Mouse (Mus musculus): Measurements from ENCODE around the gene Rps6ka1. TPM values are rescaled to one million over a fixed set of nuclear protein-coding genes. Genes with fewer than 3 reads are reported as not detected.
"Not testable (repeated sequence)": the region's sequence is repeated elsewhere in the genome, so short reads cannot be mapped to it uniquely, and the experiment has no call there.

Gene Rps6ka1
- polyA plus RNA-seq, 1 experiment from 2014 or later, result 35.6 TPM

DNA sequence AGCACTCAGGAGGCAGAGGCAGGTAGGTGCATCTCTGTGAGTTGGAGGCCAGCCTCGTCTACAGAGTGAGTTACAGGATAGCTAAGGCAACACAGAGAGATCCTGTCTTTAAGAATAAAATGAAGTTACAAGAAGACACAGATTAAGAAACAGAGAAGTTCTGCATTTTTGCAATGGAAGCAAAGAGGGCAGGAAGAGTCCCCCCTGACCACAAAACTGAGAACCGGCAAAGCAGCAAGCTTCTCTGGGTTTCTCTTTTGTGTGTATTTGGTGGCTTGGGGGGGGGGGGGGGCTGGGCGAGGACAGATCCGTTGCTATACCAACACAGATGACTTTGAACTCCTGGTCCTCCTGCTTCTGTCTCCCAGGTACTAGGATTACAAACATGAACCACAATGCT lies 19.5 kb upstream of the Rps6ka1 start:
- ATAC-seq (ENCODE audit: insufficient number of reproducible peaks, low FRiP score, low TSS enrichment, low read depth), result no peak
- Histone ChIP-seq H3K27me3 (no peaks in the 10 kb centered on the region), H3K4me2 (no peak overlapping the region), H3K36me3 (no peaks in the 10 kb centered on the region), H3K4me3 (no peak overlapping the region), H3K27ac (no peak overlapping the region), H3K9ac (no peak overlapping the region), H3K4me1 (peaks cover 9% of the 10 kb centered on the region), H3K9me3 (no peaks in the 10 kb centered on the region)
- WGBS, result 69% methylated on average over 4 of the region's 4 CpGs

DNA sequence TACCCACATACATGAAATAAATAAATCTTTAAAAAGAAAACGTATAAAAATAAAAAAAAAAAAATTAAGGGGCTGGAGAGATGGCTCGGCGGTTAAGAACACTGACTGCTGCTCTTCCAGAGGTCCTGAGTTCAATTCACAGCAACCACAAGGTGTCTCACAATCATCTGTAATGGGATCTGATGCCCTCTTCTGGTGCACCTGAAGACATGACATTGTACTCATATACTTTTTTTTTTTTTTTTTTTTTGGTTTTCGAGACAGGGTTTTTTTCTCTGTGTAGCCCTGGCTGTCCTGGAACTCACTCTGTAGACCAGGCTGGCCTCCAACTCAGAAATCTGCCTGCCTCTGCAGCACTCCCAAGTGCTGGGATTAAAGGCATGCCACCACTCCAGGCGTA lies 18.7 kb upstream of the Rps6ka1 start:
- H3K27me3 ChIP-seq; H3K9me3 ChIP-seq; ATAC-seq (ENCODE audit: insufficient number of reproducible peaks, low FRiP score, low TSS enrichment, low read depth); H3K4me2 ChIP-seq; H3K27ac ChIP-seq; H3K9ac ChIP-seq; H3K36me3 ChIP-seq; H3K4me3 ChIP-seq; H3K4me1 ChIP-seq: not testable (repeated sequence)
- whole genome bisulfite sequencing, result 85% methylated on average over 5 of the region's 5 CpGs

DNA sequence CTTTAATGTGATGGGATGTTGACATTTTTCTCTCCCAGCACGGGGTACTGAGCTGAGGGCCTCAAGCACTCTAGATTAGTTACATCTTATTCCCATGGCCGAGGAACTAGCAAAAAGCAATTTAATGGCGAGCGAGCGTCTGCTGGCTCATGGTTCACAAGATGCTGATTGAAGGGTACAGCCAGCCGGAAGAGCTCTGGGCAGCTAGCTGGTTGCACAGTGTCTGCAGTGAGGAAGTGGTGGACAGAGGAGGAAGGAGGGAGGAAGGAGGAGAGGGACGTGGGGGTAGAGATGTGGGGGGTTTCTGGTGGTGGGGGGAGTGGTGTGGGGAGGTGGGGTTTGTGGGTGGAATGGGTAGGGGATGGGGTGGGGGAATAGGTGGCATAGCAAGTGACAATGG lies 17.6 kb upstream of the Rps6ka1 start:
- no peak overlapping the region for H3K4me2 ChIP-seq
- no peak for ATAC-seq (ENCODE audit: insufficient number of reproducible peaks, low FRiP score, low TSS enrichment, low read depth)
- H3K9me3 ChIP-seq, result no peaks in the 10 kb centered on the region
- H3K4me1 ChIP-seq, result peaks cover 3% of the 10 kb centered on the region
- H3K9ac ChIP-seq, result no peak overlapping the region
- WGBS, result 70% methylated on average over 7 of the region's 7 CpGs
- no peaks in the 10 kb centered on the region for H3K27me3 ChIP-seq
- no peak overlapping the region for H3K27ac ChIP-seq
- no peak overlapping the region for H3K4me3 ChIP-seq
- no peaks in the 10 kb centered on the region for H3K36me3 ChIP-seq

DNA sequence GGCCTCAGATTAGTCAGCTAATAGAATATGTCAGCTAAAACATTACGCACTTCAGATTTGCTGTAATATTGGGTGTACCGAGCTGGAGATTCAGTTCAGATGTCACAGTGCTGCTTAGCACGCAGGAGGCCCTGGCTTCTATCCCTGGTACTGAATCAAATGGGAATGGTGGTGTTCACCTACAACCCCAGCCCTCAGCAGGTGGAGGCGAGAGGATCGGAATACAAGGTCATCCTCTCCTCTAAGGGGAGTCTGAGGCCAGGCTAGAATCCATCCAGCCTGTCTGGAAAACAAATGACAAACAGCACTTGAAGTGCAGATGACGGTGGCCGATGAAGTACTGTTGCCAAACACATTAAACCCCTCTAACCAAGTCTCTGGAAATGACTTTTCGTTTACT lies 16.7 kb upstream of the Rps6ka1 start:
- H3K27ac ChIP-seq, result no peak overlapping the region
- WGBS, result 76% methylated on average over 8 of the region's 8 CpGs
- H3K27me3 ChIP-seq, result no peaks in the 10 kb centered on the region
- H3K9me3 ChIP-seq, result no peaks in the 10 kb centered on the region
- no peak overlapping the region for H3K9ac ChIP-seq
- no peaks in the 10 kb centered on the region for H3K36me3 ChIP-seq
- peaks cover 2% of the 10 kb centered on the region; the same call in 1 of the 2 replicates for H3K4me1 ChIP-seq
- ATAC-seq (ENCODE audit: insufficient number of reproducible peaks, low FRiP score, low TSS enrichment, low read depth), result no peak
- no peak overlapping the region for H3K4me3 ChIP-seq
- H3K4me2 ChIP-seq, result no peak overlapping the region

DNA sequence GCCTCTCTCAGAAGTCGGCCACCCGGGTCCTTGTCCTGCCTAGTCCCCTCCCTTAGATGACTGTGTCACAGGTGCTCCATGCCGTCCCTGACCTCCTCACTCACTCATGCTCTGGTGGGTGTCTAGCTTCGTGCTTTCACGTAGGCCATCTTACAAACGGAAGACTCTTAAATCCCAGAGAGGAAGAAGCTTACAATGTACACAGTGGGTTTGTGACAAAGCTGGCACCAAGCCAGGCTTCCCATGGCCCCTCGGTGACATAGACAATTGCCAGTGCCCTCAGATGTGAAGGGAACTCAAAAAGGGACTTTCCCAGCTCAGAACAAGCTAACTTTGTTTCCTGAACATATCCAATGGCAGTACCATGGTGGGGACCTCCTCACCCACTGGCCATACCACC lies 15.8 kb upstream of the Rps6ka1 start:
- no peak for ATAC-seq (ENCODE audit: insufficient number of reproducible peaks, low FRiP score, low TSS enrichment, low read depth)
- Histone ChIP-seq H3K4me3 (no peak overlapping the region), H3K27me3 (no peaks in the 10 kb centered on the region), H3K9ac (no peak overlapping the region), H3K9me3 (no peaks in the 10 kb centered on the region), H3K4me2 (no peak overlapping the region), H3K36me3 (no peaks in the 10 kb centered on the region), H3K27ac (no peak overlapping the region), H3K4me1 (peaks cover 7% of the 10 kb centered on the region; the same call in 1 of the 2 replicates)
- 79% methylated on average over 7 of the region's 7 CpGs for WGBS

DNA sequence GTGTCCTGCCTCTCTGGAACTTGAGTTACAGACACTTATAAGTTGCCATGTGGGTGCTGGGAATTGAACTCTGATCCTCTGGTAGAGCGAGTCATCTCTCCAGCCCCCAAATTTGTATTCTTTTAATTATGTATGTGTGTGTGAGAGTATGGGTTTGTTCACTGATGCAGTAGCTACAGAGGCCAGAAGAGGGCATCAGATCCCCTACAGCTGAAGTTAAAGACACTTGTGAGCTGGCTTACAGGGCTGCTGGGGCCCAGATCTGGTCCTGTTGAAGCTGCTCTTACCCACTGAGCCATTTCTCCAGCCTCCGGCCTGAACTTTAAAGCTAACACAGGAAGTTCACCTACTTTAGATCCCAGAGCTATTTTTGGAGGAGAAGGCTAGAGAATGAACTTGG lies 14.9 kb upstream of the Rps6ka1 start:
- Histone ChIP-seq H3K27me3 (no peaks in the 10 kb centered on the region), H3K27ac (no peak overlapping the region), H3K9me3 (no peaks in the 10 kb centered on the region), H3K4me3 (no peak overlapping the region), H3K4me2 (no peak overlapping the region), H3K36me3 (no peaks in the 10 kb centered on the region), H3K9ac (no peak overlapping the region), H3K4me1 (peaks cover 11% of the 10 kb centered on the region; the same call in 1 of the 2 replicates)
- no peak for ATAC-seq (ENCODE audit: insufficient number of reproducible peaks, low FRiP score, low TSS enrichment, low read depth)
- WGBS, result 93% methylated on average over 2 of the region's 2 CpGs

DNA sequence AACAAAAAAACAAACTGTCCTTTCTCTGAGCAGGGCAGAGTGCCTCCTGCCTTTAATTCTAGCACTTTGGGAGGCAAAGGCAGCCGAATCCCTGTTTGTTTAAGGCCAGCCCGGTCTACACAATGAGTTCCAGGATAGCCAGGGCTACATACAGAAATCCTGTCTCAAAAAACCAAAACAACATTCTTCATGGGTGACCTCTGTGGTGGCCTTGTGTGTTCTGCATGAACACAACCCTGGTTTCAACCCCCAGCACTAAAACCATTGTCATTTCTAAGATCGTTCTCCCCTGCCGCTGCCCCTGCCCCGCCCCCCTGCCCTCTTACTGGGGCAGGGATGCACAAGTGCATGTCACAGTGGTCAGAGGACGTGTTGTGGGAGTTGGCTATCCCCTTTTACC lies 13.3 kb upstream of the Rps6ka1 start:
- no peak overlapping the region for H3K4me3 ChIP-seq
- no peaks in the 10 kb centered on the region for H3K27me3 ChIP-seq
- no peak overlapping the region for H3K9ac ChIP-seq
- H3K9me3 ChIP-seq, result no peaks in the 10 kb centered on the region
- WGBS, result 89% methylated on average over 6 of the region's 6 CpGs
- no peaks in the 10 kb centered on the region for H3K36me3 ChIP-seq
- H3K4me1 ChIP-seq, result peaks cover 11% of the 10 kb centered on the region; the same call in 1 of the 2 replicates
- no peak overlapping the region for H3K4me2 ChIP-seq
- no peak for ATAC-seq (ENCODE audit: insufficient number of reproducible peaks, low FRiP score, low TSS enrichment, low read depth)
- H3K27ac ChIP-seq, result no peak overlapping the region

DNA sequence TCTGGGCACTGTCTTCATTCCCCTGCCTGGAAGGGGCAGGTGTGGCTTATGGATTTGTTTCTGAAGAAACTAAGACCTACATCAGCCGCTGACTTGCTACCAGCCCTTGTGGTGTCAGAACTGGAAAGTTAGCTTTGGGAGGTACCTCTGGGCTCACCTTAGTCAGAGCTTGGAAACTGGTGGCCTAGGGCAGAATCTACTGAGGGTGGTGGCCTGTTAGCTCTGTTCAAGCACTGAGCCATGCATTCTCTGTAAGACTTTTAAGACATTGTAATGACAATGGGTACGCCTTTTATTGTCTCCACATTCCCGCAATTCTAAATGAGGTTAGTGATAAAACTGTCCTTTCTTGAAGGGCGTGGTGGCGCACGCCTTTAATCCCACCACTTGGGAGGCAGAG lies 12.8 kb upstream of the Rps6ka1 start:
- Histone ChIP-seq H3K36me3 (no peaks in the 10 kb centered on the region), H3K4me3 (no peak overlapping the region), H3K4me1 (peaks cover 11% of the 10 kb centered on the region; the same call in 1 of the 2 replicates), H3K27ac (no peak overlapping the region), H3K9ac (no peak overlapping the region), H3K9me3 (no peaks in the 10 kb centered on the region), H3K27me3 (no peaks in the 10 kb centered on the region), H3K4me2 (no peak overlapping the region)
- ATAC-seq (ENCODE audit: insufficient number of reproducible peaks, low FRiP score, low TSS enrichment, low read depth), result no peak
- 89% methylated on average over 6 of the region's 6 CpGs for WGBS

DNA sequence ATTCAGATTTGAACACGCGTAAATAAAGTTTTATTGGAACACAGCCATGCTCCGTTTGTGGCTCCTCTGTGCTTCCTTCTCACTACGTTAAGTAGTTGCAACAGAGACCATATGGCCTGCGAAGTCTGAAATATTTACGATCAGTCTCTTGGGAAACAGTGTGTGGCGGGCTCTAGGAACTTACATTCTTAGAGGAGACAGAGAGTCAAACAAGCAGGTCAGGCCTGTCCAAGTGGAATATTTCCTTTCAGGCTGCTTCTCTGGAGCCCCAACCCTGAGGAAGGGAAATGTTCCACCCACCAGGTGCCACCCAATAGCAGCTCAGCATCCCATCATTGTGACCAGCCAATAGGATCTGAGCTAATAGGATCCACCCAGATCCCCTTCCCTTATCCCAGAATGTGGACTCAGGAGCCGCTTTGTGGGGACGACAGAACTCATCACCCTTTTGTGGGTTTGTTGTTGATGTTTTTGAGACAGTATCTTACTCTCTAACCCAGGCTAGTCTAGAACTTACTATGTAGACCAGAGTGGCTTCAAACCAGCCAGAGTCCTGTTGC lies 11.7 kb upstream of the Rps6ka1 start:
- Histone ChIP-seq H3K27ac (no peak overlapping the region), H3K9me3 (no peaks in the 10 kb centered on the region), H3K9ac (no peak overlapping the region), H3K27me3 (no peaks in the 10 kb centered on the region), H3K4me3 (no peak overlapping the region), H3K4me2 (no peak overlapping the region), H3K36me3 (no peaks in the 10 kb centered on the region), H3K4me1 (peaks cover 11% of the 10 kb centered on the region; the same call in 1 of the 2 replicates)
- ATAC-seq (ENCODE audit: insufficient number of reproducible peaks, low FRiP score, low TSS enrichment, low read depth), result no peak
- 34% methylated on average over 9 of the region's 9 CpGs for WGBS

DNA sequence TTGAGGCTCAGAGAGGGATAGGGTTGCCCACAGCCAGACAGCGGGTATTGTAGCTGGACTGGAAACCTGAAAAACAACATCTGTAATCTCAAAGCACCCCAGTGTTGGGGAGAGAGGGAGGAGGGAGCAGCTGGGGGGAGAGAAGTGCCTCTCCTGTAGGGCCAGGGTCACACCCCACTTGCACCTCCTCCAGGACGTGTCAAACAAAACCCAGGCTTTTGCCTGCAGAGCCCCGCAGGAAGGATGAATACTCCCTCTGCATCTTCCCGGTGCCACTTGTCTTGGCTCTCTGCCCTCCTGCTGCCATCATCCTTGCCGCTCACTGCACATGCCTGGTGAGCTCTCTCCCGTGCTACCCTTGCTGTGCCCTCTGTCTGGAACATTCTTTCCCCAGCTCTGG lies 10.6 kb upstream of the Rps6ka1 start:
- H3K4me3 ChIP-seq, result no peak overlapping the region
- no peak overlapping the region for H3K27ac ChIP-seq
- no peak for ATAC-seq (ENCODE audit: insufficient number of reproducible peaks, low FRiP score, low TSS enrichment, low read depth)
- peaks cover 11% of the 10 kb centered on the region; the same call in 1 of the 2 replicates for H3K4me1 ChIP-seq
- no peaks in the 10 kb centered on the region for H3K27me3 ChIP-seq
- no peaks in the 10 kb centered on the region for H3K36me3 ChIP-seq
- H3K4me2 ChIP-seq, result no peak overlapping the region
- WGBS, result 19% methylated on average over 6 of the region's 6 CpGs
- H3K9ac ChIP-seq, result no peak overlapping the region
- H3K9me3 ChIP-seq, result no peaks in the 10 kb centered on the region

DNA sequence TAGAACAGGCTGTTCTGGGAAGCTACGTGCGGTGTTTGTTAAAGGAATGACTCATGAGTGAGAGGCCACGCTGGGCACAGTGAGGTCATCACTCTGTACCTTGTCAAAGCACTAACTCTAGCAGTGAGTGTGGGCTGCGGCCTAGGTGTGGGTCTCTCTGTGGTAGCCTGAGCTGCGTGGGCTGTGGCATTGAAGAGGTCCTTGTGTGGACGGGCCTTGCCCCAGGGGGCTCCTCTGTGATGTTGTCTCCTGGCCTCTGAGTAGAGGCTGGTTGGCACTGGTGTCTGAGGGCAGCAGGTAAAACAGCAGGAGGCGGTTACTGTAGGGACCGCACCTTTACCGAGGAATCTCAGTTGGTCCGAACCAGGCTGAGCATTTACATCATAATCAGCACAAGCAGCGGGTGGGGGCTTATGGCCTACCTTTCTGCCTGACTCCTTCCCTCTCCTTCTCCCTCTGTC lies 9.9 kb upstream of the Rps6ka1 start:
- Histone ChIP-seq H3K4me3 (no peak overlapping the region), H3K9ac (no peak overlapping the region), H3K36me3 (no peaks in the 10 kb centered on the region), H3K27me3 (no peaks in the 10 kb centered on the region), H3K9me3 (no peaks in the 10 kb centered on the region), H3K27ac (no peak overlapping the region), H3K4me2 (no peak overlapping the region), H3K4me1 (peaks cover 11% of the 10 kb centered on the region; the same call in 1 of the 2 replicates)
- ATAC-seq (ENCODE audit: insufficient number of reproducible peaks, low FRiP score, low TSS enrichment, low read depth), result no peak
- WGBS, result 70% methylated on average over 11 of the region's 11 CpGs

DNA sequence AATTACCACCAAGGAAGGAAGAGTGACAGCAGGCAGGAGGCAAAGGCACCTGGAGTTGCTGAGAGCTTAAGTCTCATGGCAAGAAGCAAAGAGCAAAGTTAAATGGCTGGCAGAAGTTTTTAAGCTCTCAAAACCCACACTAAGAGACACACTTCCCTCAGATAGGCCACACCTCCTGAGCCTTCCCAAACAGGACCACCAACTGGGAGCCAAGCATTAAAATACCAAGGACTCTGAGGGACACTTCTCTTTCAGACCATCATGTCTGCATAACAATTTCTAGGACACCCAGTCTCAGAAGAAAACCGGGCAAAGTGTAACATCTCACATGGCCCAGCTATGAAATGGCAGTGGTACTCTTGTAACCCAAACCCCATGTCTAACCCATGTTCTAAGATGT lies 9.4 kb upstream of the Rps6ka1 start:
- H3K4me3 ChIP-seq, result no peak overlapping the region
- no peaks in the 10 kb centered on the region for H3K27me3 ChIP-seq
- H3K9ac ChIP-seq, result no peak overlapping the region
- peaks cover 11% of the 10 kb centered on the region; the same call in 1 of the 2 replicates for H3K4me1 ChIP-seq
- no peak for ATAC-seq (ENCODE audit: insufficient number of reproducible peaks, low FRiP score, low TSS enrichment, low read depth)
- H3K4me2 ChIP-seq, result no peak overlapping the region
- no peak overlapping the region for H3K27ac ChIP-seq
- H3K9me3 ChIP-seq, result no peaks in the 10 kb centered on the region
- 77% methylated on average over 1 of the region's 1 CpGs for WGBS
- H3K36me3 ChIP-seq, result no peaks in the 10 kb centered on the region

DNA sequence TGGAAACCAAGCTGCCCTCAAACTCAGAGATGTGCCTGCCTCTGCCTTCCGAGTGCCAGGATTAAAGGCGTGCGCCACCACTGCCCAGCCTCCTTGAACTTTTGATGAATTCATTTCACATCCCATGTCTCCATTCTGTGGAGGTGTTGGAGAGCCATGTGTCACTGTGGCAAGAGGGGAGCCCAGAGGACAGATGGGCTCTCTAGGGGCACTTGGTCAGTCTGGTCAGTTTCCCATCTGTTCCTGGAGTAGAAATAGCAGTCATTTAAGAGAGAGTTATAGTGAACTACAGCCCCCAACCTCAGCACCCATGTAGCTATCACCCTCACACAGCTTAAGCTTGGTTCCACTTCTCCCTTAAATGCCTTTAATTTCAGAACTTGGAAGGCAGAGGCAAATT lies 8.4 kb upstream of the Rps6ka1 start:
- no peak overlapping the region for H3K27ac ChIP-seq
- 93% methylated on average over 3 of the region's 3 CpGs for WGBS
- no peak overlapping the region for H3K4me3 ChIP-seq
- no peaks in the 10 kb centered on the region for H3K36me3 ChIP-seq
- H3K4me1 ChIP-seq, result peaks cover 11% of the 10 kb centered on the region; the same call in 1 of the 2 replicates
- H3K27me3 ChIP-seq, result no peaks in the 10 kb centered on the region
- ATAC-seq (ENCODE audit: insufficient number of reproducible peaks, low FRiP score, low TSS enrichment, low read depth), result no peak
- no peaks in the 10 kb centered on the region for H3K9me3 ChIP-seq
- H3K4me2 ChIP-seq, result no peak overlapping the region
- no peak overlapping the region for H3K9ac ChIP-seq

All from limb, embryonic 15.5 days (tissue).